Mouse (Mus musculus) lung, embryonic 14.5 days (tissue): Measurements from ENCODE around the gene Rere. TPM values are rescaled to one million over a fixed set of nuclear protein-coding genes. Genes with fewer than 3 reads are reported as not detected.
A peak's percentile ranks its signal among the peaks of the same experiment; 100 is the strongest.
"Not testable (repeated sequence)": the region's sequence is repeated elsewhere in the genome, so short reads cannot be mapped to it uniquely, and the experiment has no call there.

Source experiments
- ATAC-seq: fragments of 200-750 bp; cut with Nextera tagmentation; 2 replicates; pipeline ENCODE4 v1.8.0; 2017; ENCODE audit warnings: mild to moderate bottlenecking, moderate TSS enrichment, moderate library complexity; ENCODE audit not compliant: insufficient read depth
- DNase-seq: peaks from one replicate; pipeline ENCODE4 v3.0.0-alpha.2; 2015
- H3K27ac ChIP-seq: fragments of 300-500 bp; sonication (generic); 2 replicates; pipeline ENCODE4 v1.5.1; 2014; ENCODE audit warnings: low read depth, mild to moderate bottlenecking, moderate library complexity
- H3K27me3 ChIP-seq: fragments of 300-500 bp; sonication (generic); 2 replicates; pipeline ENCODE4 v1.6.1; 2014; ENCODE audit warnings: low read length, control low read depth; ENCODE audit not compliant: insufficient read depth
- H3K36me3 ChIP-seq: fragments of 300-500 bp; sonication (generic); 2 replicates; pipeline ENCODE4 v1.6.1; 2014; ENCODE audit warnings: control low read depth; ENCODE audit not compliant: insufficient read depth
- H3K4me1 ChIP-seq: fragments of 300-500 bp; sonication (generic); 2 replicates; pipeline ENCODE4 v1.6.1; 2014; ENCODE audit warnings: antibody characterized with exemption, control low read depth; ENCODE audit not compliant: insufficient read depth
- H3K4me2 ChIP-seq: fragments of 300-500 bp; sonication (generic); 2 replicates; pipeline ENCODE4 v1.6.1; 2014; ENCODE audit warnings: mild to moderate bottlenecking
- H3K4me3 ChIP-seq: fragments of 300-500 bp; sonication (generic); 2 replicates; pipeline ENCODE4 v1.5.1; 2014; ENCODE audit warnings: low read depth, low read length
- H3K9ac ChIP-seq: fragments of 300-500 bp; sonication (generic); 2 replicates; pipeline ENCODE4 v1.6.1; 2014
- H3K9me3 ChIP-seq: fragments of 300-500 bp; sonication (generic); 2 replicates; pipeline ENCODE4 v1.6.1; 2016; ENCODE audit warnings: low read depth, low read length, control low read depth
- CTCF ChIP-seq: IDR thresholded peaks from 2 replicates; pipeline ENCODE4 v1.5.1; 2016; ENCODE audit warnings: antibody characterized with exemption, low read depth
- WGBS: fragments of 180-500 bp; shearing (Covaris S2); extraction: QIAGEN DNeasy Blood & Tissue Kit; methylation state at CpG from one replicate; pipeline ENCODE4 v1.1.7; 2014; 5-methylcytosine and 5-hydroxymethylcytosine counted together
- polyA plus RNA-seq: library from polyadenylated mRNA; unstranded; fragments of >200 nt; fragmentation: Nextera tagmentation; extraction: Ambion mirVana; gene quantifications from 2 replicates; pipeline ENCODE4 v1.2.1, GENCODE M21; 2014

The Rere gene
- polyA plus RNA-seq, 1 experiment from 2014 or later, result 41.5 TPM

- Histone ChIP-seq H3K4me3 (no peak overlapping the region), H3K27ac (peak overlapping the region; percentile 86), H3K4me1 (peaks cover 28% of the 10 kb centered on the region), H3K9ac (no peak overlapping the region), H3K9me3 (no peaks in the 10 kb centered on the region), H3K36me3 (no peaks in the 10 kb centered on the region), H3K27me3 (no peaks in the 10 kb centered on the region), H3K4me2 (no peak overlapping the region; the same call in 1 of the 2 replicates)
- peak; percentile 76 for DNase-seq
- 48% methylated on average over 3 of the region's 3 CpGs for WGBS
- no peak for TF ChIP-seq CTCF
- ATAC-seq, result peak; percentile 82
These were observed 317.9 kb downstream of the Rere start for GRCm38 (mm10) chr4:150599119-150599992.

- H3K4me3 ChIP-seq, DNase-seq, H3K36me3 ChIP-seq, ATAC-seq, H3K27me3 ChIP-seq, H3K9me3 ChIP-seq, H3K9ac ChIP-seq, H3K4me2 ChIP-seq: not testable (repeated sequence)
- 85% methylated on average over 2 of the region's 2 CpGs for WGBS
- Histone ChIP-seq H3K4me1 (peaks cover 28% of the 10 kb centered on the region), H3K27ac (peak overlapping the region; percentile 86)
These were observed 319.1 kb downstream of the Rere start for GRCm38 (mm10) chr4:150600503-150600902.

- 69% methylated on average over 10 of the region's 10 CpGs for WGBS
These were observed 320.0 kb downstream of the Rere start for GRCm38 (mm10) chr4:150601489-150601888.

GRCm38 (mm10) chr4:150603366-150604061 lies 322.1 kb downstream of the Rere start:
- no peak overlapping the region for H3K4me2 ChIP-seq
- H3K4me3 ChIP-seq, result no peak overlapping the region
- H3K27ac ChIP-seq, result no peak overlapping the region
- no peaks in the 10 kb centered on the region for H3K27me3 ChIP-seq
- peaks cover 4% of the 10 kb centered on the region; the same call in 1 of the 2 replicates for H3K36me3 ChIP-seq
- H3K9me3 ChIP-seq, result no peaks in the 10 kb centered on the region
- H3K4me1 ChIP-seq, result peaks cover 10% of the 10 kb centered on the region
- TF ChIP-seq CTCF, result no peak
- no peak overlapping the region for H3K9ac ChIP-seq
- ATAC-seq, result no peak
- no peak for DNase-seq
- WGBS, result 100% methylated on average over 1 of the region's 1 CpGs

More at GRCm38 (mm10) chr4:150601489-150601888, 320.0 kb downstream of the Rere start:
- Histone ChIP-seq H3K4me3 (no peak overlapping the region), H3K27me3 (no peaks in the 10 kb centered on the region), H3K27ac (peak overlapping the region; percentile 46; the same call in 1 of the 2 replicates), H3K9me3 (no peaks in the 10 kb centered on the region), H3K4me2 (no peak overlapping the region), H3K36me3 (no peaks in the 10 kb centered on the region; the same call in 1 of the 2 replicates), H3K4me1 (peaks cover 19% of the 10 kb centered on the region), H3K9ac (no peak overlapping the region)
- DNase-seq (no peak), ATAC-seq (no peak)
- TF ChIP-seq CTCF, result no peak

GRCm38 (mm10) chr4:150605804-150606203 lies 324.4 kb downstream of the Rere start:
- H3K27me3 ChIP-seq, result no peaks in the 10 kb centered on the region
- DNase-seq (no peak), ATAC-seq (no peak)
- peak overlapping the region; percentile 24; the same call in 1 of the 2 replicates for H3K27ac ChIP-seq
- no peak overlapping the region for H3K4me3 ChIP-seq
- H3K36me3 ChIP-seq, result peaks cover 18% of the 10 kb centered on the region
- peaks cover under 1% of the 10 kb centered on the region; the same call in 1 of the 2 replicates for H3K4me1 ChIP-seq
- no peak overlapping the region for H3K9ac ChIP-seq
- no peak overlapping the region for H3K4me2 ChIP-seq
- 80% methylated on average over 3 of the region's 3 CpGs for WGBS
- TF ChIP-seq CTCF, result no peak
- H3K9me3 ChIP-seq, result no peaks in the 10 kb centered on the region

GRCm38 (mm10) chr4:150606449-150607161 lies 325.2 kb downstream of the Rere start:
- WGBS, result 69% methylated on average over 3 of the region's 3 CpGs
- no peak for DNase-seq
- no peak for TF ChIP-seq CTCF
- H3K36me3 ChIP-seq, result peaks cover 23% of the 10 kb centered on the region
- no peaks in the 10 kb centered on the region for H3K27me3 ChIP-seq
- ATAC-seq, result no peak
- no peak overlapping the region for H3K4me3 ChIP-seq
- no peaks in the 10 kb centered on the region for H3K9me3 ChIP-seq
- no peak overlapping the region for H3K9ac ChIP-seq
- H3K27ac ChIP-seq, result no peak overlapping the region
- H3K4me1 ChIP-seq, result no peaks in the 10 kb centered on the region
- no peak overlapping the region for H3K4me2 ChIP-seq
